Mouse (Mus musculus): ENCODE data around the gene Mtcl1. TPM values are rescaled to one million over a fixed set of nuclear protein-coding genes. Genes with fewer than 3 reads are reported as not detected.

Mtcl1 gene
- total and polyA plus RNA-seq, 3 experiments, result not detected

GRCm38 (mm10) chr17:66314566-66315285 is 134.8 kb downstream of the Mtcl1 start:
- Histone ChIP-seq H3K27ac (ENCODE audit: insufficient read depth, low read depth) (no peak overlapping the region), H3K9me3 (replicated peaks; ENCODE audit: low read length) (peaks cover 32% of the 10 kb centered on the region), H3K36me3 (replicated peaks in 1 of 2; ENCODE audit: control insufficient read depth in 1 of 2, insufficient read depth in 1 of 2, low read length in 1 of 2) (no peaks in the 10 kb centered on the region), H3K4me1 (ENCODE audit: control insufficient read depth in 1 of 2, insufficient read depth in 2 of 2) (no peaks in the 10 kb centered on the region), H3K4me3 (replicated peaks in 1 of 3; ENCODE audit: low read depth in 2 of 3, low read length in 2 of 3, poor library complexity in 1 of 3) (no peak overlapping the region), H3K79me2 (replicated peaks; ENCODE audit: control insufficient read depth, extremely low read depth, insufficient read depth, poor library complexity, severe bottlenecking) (no peaks in the 10 kb centered on the region), H3K27me3 (replicated peaks) (no peaks in the 10 kb centered on the region), H3K9ac (ENCODE audit: insufficient read depth, low read depth) (no peak overlapping the region), H3K4me2 (ENCODE audit: insufficient read depth, low read depth, poor library complexity, severe bottlenecking) (no peak overlapping the region)
- dilution Hi-C loops (cut with MboI; ENCODE audit: extremely low pct_ligation_motif_present, extremely low pct_unique_long_range_greater_than_20kb, low sequenced_read_pairs) (no loop called here), in situ Hi-C loops (cut with MboI; ENCODE audit: low pct_ligation_motif_present, low pct_unique_long_range_greater_than_20kb, low sequenced_read_pairs) (no loop called here)
- TF ChIP-seq TCF12 (IDR thresholded peaks at IDR 0.05; ENCODE audit: low read depth, low read length) (no peak), SIN3A (IDR thresholded peaks at IDR 0.05; ENCODE audit: low read length) (no peak), CHD1 (IDR thresholded peaks at IDR 0.05; ENCODE audit: low read depth, low read length) (no peak), IRF4 (IDR thresholded peaks at IDR 0.05; ENCODE audit: low read depth, low read length) (no peak), USF2 (conservative IDR thresholded peaks at IDR 0.05; ENCODE audit: low read depth, low read length) (no peak)
- no peak for DNase-seq (ENCODE audit: extremely low read depth)

GRCm38 (mm10) chr17:66301906-66302305 is 147.6 kb downstream of the Mtcl1 start:
- Histone ChIP-seq H3K27ac (ENCODE audit: insufficient read depth, low read depth) (no peak overlapping the region), H3K9me3 (replicated peaks; ENCODE audit: low read length) (peaks cover 30% of the 10 kb centered on the region), H3K27me3 (replicated peaks) (no peaks in the 10 kb centered on the region), H3K9ac (ENCODE audit: insufficient read depth, low read depth) (no peak overlapping the region), H3K4me3 (replicated peaks in 1 of 3; ENCODE audit: low read depth in 2 of 3, low read length in 2 of 3, poor library complexity in 1 of 3) (no peak overlapping the region), H3K4me2 (ENCODE audit: insufficient read depth, low read depth, poor library complexity, severe bottlenecking) (no peak overlapping the region), H3K79me2 (replicated peaks; ENCODE audit: control insufficient read depth, extremely low read depth, insufficient read depth, poor library complexity, severe bottlenecking) (no peaks in the 10 kb centered on the region), H3K4me1 (ENCODE audit: control insufficient read depth in 1 of 2, insufficient read depth in 2 of 2) (no peaks in the 10 kb centered on the region), H3K36me3 (replicated peaks in 1 of 2; ENCODE audit: control insufficient read depth in 1 of 2, insufficient read depth in 1 of 2, low read length in 1 of 2) (no peaks in the 10 kb centered on the region)
- no peak for DNase-seq (ENCODE audit: extremely low read depth)
- TF ChIP-seq E2F4 (IDR thresholded peaks at IDR 0.05; ENCODE audit: insufficient replicate concordance, low read depth, low read length) (no peak), POLR2AphosphoS2 (IDR thresholded peaks at IDR 0.05; ENCODE audit: low read depth, low read length) (no peak), HCFC1 (IDR thresholded peaks at IDR 0.05; ENCODE audit: low read depth, low read length) (no peak), JUND (conservative IDR thresholded peaks at IDR 0.05; ENCODE audit: low read depth, low read length) (no peak), ELF1 (IDR thresholded peaks at IDR 0.05; ENCODE audit: low read depth, low read length) (no peak), ZNF384 (IDR thresholded peaks at IDR 0.05; ENCODE audit: low read depth, low read length) (no peak), RCOR1 (conservative IDR thresholded peaks at IDR 0.05; ENCODE audit: low read depth, low read length) (no peak), MEF2A (IDR thresholded peaks at IDR 0.05; ENCODE audit: borderline replicate concordance, low read depth, low read length) (no peak), ETS1 (conservative IDR thresholded peaks at IDR 0.05; ENCODE audit: low read depth, low read length) (no peak), SIN3A (IDR thresholded peaks at IDR 0.05; ENCODE audit: low read length) (no peak)
- dilution Hi-C loops (cut with MboI; ENCODE audit: extremely low pct_ligation_motif_present, extremely low pct_unique_long_range_greater_than_20kb, low sequenced_read_pairs) (no loop called here), in situ Hi-C loops (cut with MboI; ENCODE audit: low pct_ligation_motif_present, low pct_unique_long_range_greater_than_20kb, low sequenced_read_pairs) (no loop called here)

Measured in CH12.LX (cell line).